Mouse (Mus musculus): ENCODE data around the gene Armc9. TPM values are rescaled to one million over a fixed set of nuclear protein-coding genes. Genes with fewer than 3 reads are reported as not detected.

Gene Armc9
- polyA plus RNA-seq, 1 experiment from 2014 or later = 39.8 TPM

DNA sequence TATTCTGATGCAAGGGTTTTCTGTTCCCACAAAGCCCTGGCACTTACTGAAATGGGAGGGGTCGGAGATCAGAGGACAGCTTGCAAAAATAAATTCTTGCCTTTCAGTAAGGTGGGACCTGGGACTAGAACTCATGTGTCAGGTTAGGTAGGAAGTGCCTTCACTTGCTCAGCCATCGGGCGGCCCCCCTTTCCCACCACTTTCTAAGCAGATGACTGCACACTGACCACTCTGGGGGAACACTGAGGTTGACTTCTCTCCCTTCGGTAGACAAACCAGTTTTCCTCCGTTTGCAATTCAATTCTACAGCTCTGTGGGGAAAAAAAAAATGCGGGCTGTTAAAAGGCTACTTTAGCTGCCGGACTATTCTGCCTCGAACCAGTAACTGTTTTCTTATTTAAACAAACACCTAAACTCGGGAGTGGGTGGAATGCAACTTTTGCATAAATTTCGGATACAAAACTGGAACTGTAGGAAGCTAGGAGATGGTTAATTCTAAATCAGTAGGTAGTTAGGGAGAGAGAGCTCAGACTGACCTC, 157.0 kb downstream of the Armc9 start:
- Histone ChIP-seq H3K9me3 (replicated peaks) (no peaks in the 10 kb centered on the region), H3K36me3 (no peaks in the 10 kb centered on the region), H3K27me3 (peaks cover 21% of the 10 kb centered on the region), H3K27ac (no peak overlapping the region), H3K9ac (no peak overlapping the region), H3K4me2 (replicated peaks) (no peak overlapping the region), H3K4me1 (peaks cover 17% of the 10 kb centered on the region), H3K4me3 (no peak overlapping the region)
- ATAC-seq (ENCODE audit: low FRiP score) = no peak
- WGBS = 22% methylated on average over 10 of the region's 10 CpGs

DNA sequence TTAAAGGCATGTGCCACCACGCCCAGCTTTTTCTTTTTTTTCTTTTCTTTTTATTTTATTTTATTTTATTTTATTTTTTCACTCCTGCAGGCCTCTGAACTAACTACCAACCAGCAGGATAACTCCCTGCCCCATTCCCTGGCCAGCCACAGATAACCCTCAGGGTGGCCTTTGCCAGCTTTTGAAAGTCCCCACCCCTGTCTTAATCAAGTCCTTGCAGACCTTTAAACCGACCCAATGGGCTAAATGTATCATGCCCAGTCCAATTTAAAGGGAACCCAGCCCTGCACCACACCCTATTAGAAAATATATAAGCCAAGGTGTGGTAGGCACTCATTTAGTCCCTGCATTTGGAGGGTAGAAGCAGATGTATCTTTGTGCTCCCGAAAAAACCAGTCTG, 157.7 kb downstream of the Armc9 start:
- H3K4me1 ChIP-seq = peaks cover 17% of the 10 kb centered on the region
- no peak overlapping the region for H3K4me2 ChIP-seq (replicated peaks)
- no peaks in the 10 kb centered on the region for H3K36me3 ChIP-seq
- no peak overlapping the region for H3K4me3 ChIP-seq
- no peak overlapping the region for H3K27ac ChIP-seq
- WGBS = 75% methylated on average over 3 of the region's 3 CpGs
- no peak overlapping the region for H3K9ac ChIP-seq
- H3K27me3 ChIP-seq = peaks cover 19% of the 10 kb centered on the region
- no peaks in the 10 kb centered on the region for H3K9me3 ChIP-seq (replicated peaks)
- no peak for ATAC-seq (ENCODE audit: low FRiP score)

DNA sequence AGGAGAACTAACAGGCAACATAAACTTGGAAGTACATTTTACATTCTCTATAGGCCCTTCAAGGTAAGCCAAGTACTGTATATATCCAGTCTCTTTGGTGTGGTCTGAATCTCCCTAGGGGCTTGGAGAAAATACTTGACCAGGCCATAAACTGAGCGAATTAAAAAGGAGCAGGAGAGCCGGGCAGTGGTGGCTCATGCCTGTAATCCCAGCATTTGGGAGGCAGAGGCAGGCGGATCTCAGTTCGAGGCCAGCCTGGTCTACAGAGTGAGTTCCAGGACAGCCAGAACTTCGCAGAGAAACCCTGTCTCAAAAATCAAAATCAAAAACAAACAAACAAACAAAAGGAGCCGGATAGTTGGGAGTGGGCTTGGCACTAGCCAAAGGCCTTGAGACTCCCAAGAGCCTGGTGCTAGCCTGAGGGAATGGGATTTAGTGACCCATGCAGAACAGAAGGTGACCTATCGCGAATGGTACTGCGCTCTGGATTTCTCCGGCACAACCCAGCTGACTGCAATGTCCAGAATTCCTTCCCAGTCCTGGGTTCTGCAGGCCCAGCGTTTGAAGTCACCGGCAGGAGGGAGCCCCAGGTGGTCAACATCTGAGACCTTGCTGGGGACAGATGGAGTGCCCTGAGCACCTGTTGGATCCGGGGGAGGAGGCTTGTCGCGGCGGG, 158.7 kb downstream of the Armc9 start:
- Histone ChIP-seq H3K4me2 (replicated peaks) (peak overlapping the region; percentile 19; the same call in 1 of the 2 replicates), H3K27me3 (peaks cover 11% of the 10 kb centered on the region), H3K9me3 (replicated peaks) (no peaks in the 10 kb centered on the region), H3K9ac (no peak overlapping the region), H3K4me3 (no peak overlapping the region), H3K36me3 (no peaks in the 10 kb centered on the region), H3K27ac (no peak overlapping the region), H3K4me1 (peaks cover 17% of the 10 kb centered on the region)
- WGBS = 42% methylated on average over 16 of the region's 16 CpGs
- no peak for ATAC-seq (ENCODE audit: low FRiP score)

DNA sequence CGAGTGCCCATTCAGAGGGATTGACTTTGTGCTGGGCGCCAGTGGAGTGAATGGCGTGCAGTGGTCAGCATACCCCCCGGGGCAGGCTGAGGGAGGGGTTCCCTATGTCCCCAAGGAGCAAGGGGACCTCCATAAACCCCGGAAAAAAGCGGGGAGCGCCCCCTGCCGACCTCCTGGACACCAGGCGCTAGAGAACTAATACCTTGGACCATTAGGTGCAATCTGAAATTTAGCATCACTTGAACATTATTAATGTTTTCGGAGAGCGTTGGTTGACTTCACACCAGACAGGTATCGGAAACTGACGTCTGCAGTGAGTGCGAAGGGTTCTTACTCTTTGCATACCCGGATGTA, 159.2 kb downstream of the Armc9 start:
- WGBS = 30% methylated on average over 15 of the region's 15 CpGs
- Histone ChIP-seq H3K27me3 (peaks cover 10% of the 10 kb centered on the region), H3K4me3 (no peak overlapping the region), H3K4me2 (replicated peaks) (peak overlapping the region; percentile 19; the same call in 1 of the 2 replicates), H3K4me1 (peaks cover 17% of the 10 kb centered on the region), H3K9ac (no peak overlapping the region), H3K9me3 (replicated peaks) (no peaks in the 10 kb centered on the region), H3K36me3 (no peaks in the 10 kb centered on the region), H3K27ac (no peak overlapping the region)
- ATAC-seq (ENCODE audit: low FRiP score) = no peak

DNA sequence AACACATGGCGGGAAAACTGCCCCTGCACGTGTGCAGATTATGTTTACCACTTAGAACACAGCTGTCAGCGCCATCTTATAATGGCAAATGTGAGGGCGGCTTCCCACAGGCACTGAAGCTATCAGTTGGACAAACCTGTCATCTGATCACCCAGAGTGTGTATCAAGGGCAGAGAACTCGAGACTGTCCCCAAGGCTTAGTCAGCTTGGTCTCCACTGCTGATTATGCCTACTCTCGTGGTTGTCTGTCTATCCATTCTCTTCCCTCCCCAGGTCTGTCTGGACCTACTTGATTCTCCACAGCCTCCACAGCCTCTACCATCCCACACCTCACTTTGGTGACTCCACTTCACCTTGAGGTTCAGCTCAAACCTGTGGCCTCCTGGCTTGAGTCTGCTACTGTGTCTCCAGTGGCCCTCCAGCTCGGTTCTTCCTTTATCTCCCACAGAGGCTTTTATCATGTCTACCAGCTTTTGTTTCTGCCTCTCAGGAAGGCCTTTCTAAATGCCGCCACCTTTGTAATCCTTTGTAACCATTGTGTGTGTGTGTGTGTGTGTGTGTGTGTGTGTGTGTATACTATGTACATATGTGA, 166.3 kb downstream of the Armc9 start:
- no peak for ATAC-seq (ENCODE audit: low FRiP score)
- 90% methylated on average over 7 of the region's 8 CpGs for WGBS
- H3K4me1 ChIP-seq = no peaks in the 10 kb centered on the region
- H3K9ac ChIP-seq = no peak overlapping the region
- H3K27me3 ChIP-seq = no peaks in the 10 kb centered on the region
- H3K4me3 ChIP-seq = no peak overlapping the region
- no peak overlapping the region for H3K27ac ChIP-seq
- no peaks in the 10 kb centered on the region for H3K9me3 ChIP-seq (replicated peaks)
- H3K4me2 ChIP-seq (replicated peaks) = no peak overlapping the region
- no peaks in the 10 kb centered on the region for H3K36me3 ChIP-seq

Other genes with a start within 250 kb of the Armc9 start
- 1.3 and 1.6 TPM in 2 replicates for gene 4933407L21Rik, start 226.3 kb upstream of the Armc9 start, polyA plus RNA-seq (2016; fragmentation: Nextera tagmentation; extraction: Ambion mirVana)
- 0.09 TPM in 1 of 2 replicates, not detected in the other for gene Gpr55, start 193.8 kb upstream of the Armc9 start, polyA plus RNA-seq (2016; fragmentation: Nextera tagmentation; extraction: Ambion mirVana)
- 0.25 TPM in 1 of 2 replicates, not detected in the other for gene Spata3, start 138.0 kb upstream of the Armc9 start, polyA plus RNA-seq (2016; fragmentation: Nextera tagmentation; extraction: Ambion mirVana)
- gene 2810459M11Rik, start 108.9 kb upstream of the Armc9 start, polyA plus RNA-seq (2016; fragmentation: Nextera tagmentation; extraction: Ambion mirVana) = 0.39 and 1.5 TPM in 2 replicates
- gene Psmd1, start 90.4 kb upstream of the Armc9 start, polyA plus RNA-seq (2016; fragmentation: Nextera tagmentation; extraction: Ambion mirVana) = 196 TPM in 2 replicates
- gene Htr2b, start 42.8 kb upstream of the Armc9 start, polyA plus RNA-seq (2016; fragmentation: Nextera tagmentation; extraction: Ambion mirVana) = 0.66 and 0.86 TPM in 2 replicates
- gene Gm21972, start 21.1 kb upstream of the Armc9 start, polyA plus RNA-seq (2016; fragmentation: Nextera tagmentation; extraction: Ambion mirVana) = 0.65 and 1.4 TPM in 2 replicates
- 4.0 and 4.5 TPM in 2 replicates for gene B3gnt7, start 148.1 kb downstream of the Armc9 start, polyA plus RNA-seq (2016; fragmentation: Nextera tagmentation; extraction: Ambion mirVana)
- 345 and 366 TPM in 2 replicates for gene Ncl, start 204.6 kb downstream of the Armc9 start, polyA plus RNA-seq (2016; fragmentation: Nextera tagmentation; extraction: Ambion mirVana)